Mouse (Mus musculus): ENCODE data around the gene Rnf213.
A peak's percentile ranks its signal among the peaks of the same experiment; 100 is the strongest.
"Not testable (repeated sequence)": the region's sequence is repeated elsewhere in the genome, so short reads cannot be mapped to it uniquely, and the experiment has no call there.

Gene Rnf213

GRCm38 (mm10) chr11:119392800-119393482, at the start of gene Rnf213:
Rnf213 (plus strand) TSS chr11:119393100.
- DNase-seq = peak; percentile 12

- DNase-seq = no peak
These were observed 48.7 kb upstream of the Rnf213 start for GRCm38 (mm10) chr11:119344178-119344577.

- DNase-seq = no peak
These were observed 48.0 kb upstream of the Rnf213 start for GRCm38 (mm10) chr11:119344865-119345264.

GRCm38 (mm10) chr11:119347125-119347524, 45.8 kb upstream of the Rnf213 start:
- DNase-seq = no peak

- DNase-seq = no peak
These were observed 40.8 kb upstream of the Rnf213 start for GRCm38 (mm10) chr11:119352113-119352512.

GRCm38 (mm10) chr11:119353946-119354345, 39.0 kb upstream of the Rnf213 start:
- peak; percentile 55 for DNase-seq

- DNase-seq = peak; percentile 22
These were observed 38.0 kb upstream of the Rnf213 start for GRCm38 (mm10) chr11:119354798-119355442.

GRCm38 (mm10) chr11:119355443-119356385, 37.2 kb upstream of the Rnf213 start, which contains the start of the genes Sgsh and Slc26a11:
Sgsh (minus strand) TSS chr11:119355536.
Slc26a11 (plus strand) TSS chr11:119355557.
- peak; percentile 77 for DNase-seq

- no peak for DNase-seq
These were observed 33.8 kb upstream of the Rnf213 start for GRCm38 (mm10) chr11:119359089-119359488.

- DNase-seq = no peak
These were observed 29.9 kb upstream of the Rnf213 start for GRCm38 (mm10) chr11:119362769-119363533.

GRCm38 (mm10) chr11:119363534-119364145, 29.3 kb upstream of the Rnf213 start:
- DNase-seq = peak; percentile 75

GRCm38 (mm10) chr11:119375425-119375824, 17.5 kb upstream of the Rnf213 start:
- no peak for DNase-seq

GRCm38 (mm10) chr11:119377326-119377725, 15.6 kb upstream of the Rnf213 start:
- DNase-seq = no peak

GRCm38 (mm10) chr11:119378551-119378950, 14.3 kb upstream of the Rnf213 start:
- DNase-seq = no peak

GRCm38 (mm10) chr11:119381631-119382337, 11.1 kb upstream of the Rnf213 start:
- no peak for DNase-seq

GRCm38 (mm10) chr11:119382338-119382850, 10.5 kb upstream of the Rnf213 start:
- no peak for DNase-seq

GRCm38 (mm10) chr11:119384904-119385303, 8.0 kb upstream of the Rnf213 start:
- DNase-seq = no peak

GRCm38 (mm10) chr11:119386306-119386705, 6.6 kb upstream of the Rnf213 start:
- DNase-seq = no peak

- not testable (repeated sequence) for DNase-seq
These were observed 5.6 kb upstream of the Rnf213 start for GRCm38 (mm10) chr11:119387273-119387672.

GRCm38 (mm10) chr11:119389851-119390270, 3.0 kb upstream of the Rnf213 start:
- DNase-seq = peak; percentile 25

All from cerebellum, adult 9-10 months (tissue).